Mouse (Mus musculus): Measurements from ENCODE around the gene Gdpgp1.
A peak's percentile ranks its signal among the peaks of the same experiment; 100 is the strongest.

The Gdpgp1 gene

DNA sequence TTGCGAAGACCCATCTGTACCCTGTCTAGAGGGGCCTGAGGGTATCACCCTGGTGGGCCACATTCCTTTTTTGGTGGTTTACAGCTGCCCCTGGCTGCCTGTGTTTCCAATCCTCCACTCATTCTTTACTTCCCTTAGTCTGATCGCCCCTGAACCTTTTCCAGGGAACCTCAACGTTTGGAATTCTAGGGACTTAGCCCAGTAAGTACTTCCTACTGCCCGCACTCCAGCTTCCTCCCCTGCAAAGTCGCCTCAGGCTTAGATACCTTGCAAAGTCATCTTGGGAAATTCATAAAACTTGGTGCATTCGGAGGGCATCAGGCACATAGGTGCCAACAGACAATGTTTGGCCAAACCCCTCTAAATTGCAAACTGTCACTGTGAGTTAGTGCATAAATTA lies 33.4 kb upstream of the Gdpgp1 start:
- DNase-seq (ENCODE audit: extremely low read depth, insufficient read length, low spot score) = no peak

DNA sequence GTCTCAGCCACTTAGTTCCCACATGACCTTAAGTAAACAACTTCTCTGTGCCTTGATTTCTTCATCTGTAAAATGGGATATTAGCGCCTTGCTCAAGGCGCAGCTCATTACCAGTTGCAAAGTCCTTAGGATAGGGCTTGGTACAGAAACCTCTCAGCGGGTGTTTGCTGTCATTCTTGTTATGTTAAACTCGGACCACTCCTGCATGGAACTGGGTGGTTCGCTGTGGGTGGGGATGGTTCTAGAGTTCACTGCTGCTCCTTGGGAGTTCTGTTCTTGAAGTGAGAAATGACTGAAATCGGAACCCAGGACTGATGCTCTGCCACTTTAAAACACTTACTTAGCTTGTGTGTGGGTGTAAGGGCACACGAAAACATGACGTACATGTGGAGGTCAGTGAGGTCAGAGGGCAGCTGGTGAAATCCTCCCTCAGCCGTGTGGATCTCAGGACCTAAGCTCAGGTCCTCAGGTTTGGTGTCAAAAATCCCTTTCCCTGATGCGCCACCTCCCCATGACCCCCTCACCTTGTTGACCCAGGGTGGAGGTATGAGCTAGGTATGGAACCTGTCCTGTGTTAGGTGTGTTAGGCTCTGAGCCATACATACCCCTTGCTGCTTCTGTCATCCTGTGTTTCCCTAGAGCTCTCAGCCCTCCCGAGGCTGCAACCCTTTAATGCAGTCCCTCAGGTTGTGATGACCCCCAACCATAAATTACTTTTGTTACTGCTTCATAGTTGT lies 32.6 kb upstream of the Gdpgp1 start:
- DNase-seq (ENCODE audit: extremely low read depth, insufficient read length, low spot score) = no peak

- no peak for DNase-seq (ENCODE audit: extremely low read depth, insufficient read length, low spot score)
Observed at GRCm38 (mm10) chr7:80200588-80200945, 32.1 kb upstream of the Gdpgp1 start.

DNA sequence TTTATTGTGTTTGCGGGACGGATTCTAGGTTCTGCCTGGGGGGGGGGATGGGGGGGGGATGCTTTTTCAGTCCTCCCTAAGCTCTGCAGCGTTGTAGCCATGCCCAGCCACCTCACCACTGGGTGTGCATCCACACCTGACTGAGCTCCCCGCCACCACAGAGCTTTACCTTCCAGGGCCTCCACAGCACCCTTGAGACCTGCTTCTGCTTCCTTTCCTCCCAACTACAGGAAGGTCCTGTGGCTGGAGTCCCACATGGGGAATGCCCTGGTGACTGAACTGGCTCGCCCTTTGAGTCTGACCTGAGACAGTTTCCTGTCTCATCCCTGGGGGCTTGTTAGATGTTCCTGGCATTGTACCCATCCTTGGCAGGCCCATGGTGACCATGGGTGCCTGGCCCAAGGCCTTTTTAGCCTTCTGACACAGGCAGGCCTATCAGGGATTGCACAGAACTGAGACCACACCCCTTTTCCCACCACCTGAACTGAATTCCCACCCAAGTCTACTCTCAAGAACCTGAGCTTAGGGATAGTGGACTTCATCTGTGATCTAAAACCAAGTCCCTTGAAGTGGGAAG lies 31.6 kb upstream of the Gdpgp1 start:
- DNase-seq (ENCODE audit: extremely low read depth, insufficient read length, low spot score) = no peak

DNA sequence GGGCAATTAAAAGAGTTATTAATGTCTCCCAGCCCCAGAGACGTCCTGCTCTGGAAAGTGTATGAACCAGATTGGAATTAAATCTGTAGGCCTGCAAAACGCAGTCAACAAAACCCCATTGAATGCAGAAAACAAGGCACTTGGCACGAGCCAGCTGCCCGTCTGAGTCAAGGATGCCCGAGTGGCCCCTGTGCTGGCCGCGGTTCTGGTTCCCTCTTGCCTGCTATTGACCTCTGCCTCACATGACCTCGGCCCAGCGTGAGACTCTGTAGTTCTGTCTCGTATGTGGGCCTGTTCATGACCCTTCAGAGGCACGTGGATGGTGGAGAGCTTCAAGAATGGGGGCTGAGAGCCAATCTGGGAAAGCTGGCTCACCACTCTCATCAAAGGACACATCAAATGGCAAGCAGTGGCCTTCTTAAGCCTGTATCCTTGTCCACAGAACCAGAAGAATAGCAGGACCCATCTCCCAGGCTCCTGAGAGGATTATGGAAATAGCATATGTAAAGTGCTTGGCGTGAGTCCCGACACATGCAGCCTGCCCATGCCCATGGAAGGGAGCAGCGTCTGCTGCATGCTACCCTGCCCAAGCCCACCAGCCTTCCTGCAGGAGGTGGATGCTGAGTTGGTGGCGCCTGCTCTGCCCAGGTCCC lies 30.7 kb upstream of the Gdpgp1 start:
- DNase-seq (ENCODE audit: extremely low read depth, insufficient read length, low spot score) = no peak

DNA sequence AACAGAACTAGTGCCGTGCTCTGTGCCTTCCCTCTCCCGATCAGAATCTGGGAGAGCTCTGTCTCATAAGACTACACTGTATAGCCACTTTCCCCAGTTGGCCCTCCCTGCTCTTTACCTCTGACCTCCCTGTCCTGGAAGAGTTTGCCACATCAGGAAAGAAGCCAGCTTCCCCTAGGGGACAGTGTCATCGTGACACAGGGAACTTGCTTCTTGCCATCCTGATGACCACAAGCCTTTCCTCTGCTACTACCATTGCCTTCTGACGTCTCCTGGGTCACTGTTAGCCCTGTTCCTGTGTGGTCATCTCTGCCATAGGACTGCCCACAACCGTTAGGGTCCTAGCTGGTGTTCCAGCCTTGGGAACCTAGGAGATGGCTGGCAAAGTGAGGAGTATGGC lies 29.7 kb upstream of the Gdpgp1 start:
- DNase-seq (ENCODE audit: extremely low read depth, insufficient read length, low spot score) = no peak

- DNase-seq (ENCODE audit: extremely low read depth, insufficient read length, low spot score) = no peak
Observed at GRCm38 (mm10) chr7:80203638-80204096, 29.0 kb upstream of the Gdpgp1 start.

DNA sequence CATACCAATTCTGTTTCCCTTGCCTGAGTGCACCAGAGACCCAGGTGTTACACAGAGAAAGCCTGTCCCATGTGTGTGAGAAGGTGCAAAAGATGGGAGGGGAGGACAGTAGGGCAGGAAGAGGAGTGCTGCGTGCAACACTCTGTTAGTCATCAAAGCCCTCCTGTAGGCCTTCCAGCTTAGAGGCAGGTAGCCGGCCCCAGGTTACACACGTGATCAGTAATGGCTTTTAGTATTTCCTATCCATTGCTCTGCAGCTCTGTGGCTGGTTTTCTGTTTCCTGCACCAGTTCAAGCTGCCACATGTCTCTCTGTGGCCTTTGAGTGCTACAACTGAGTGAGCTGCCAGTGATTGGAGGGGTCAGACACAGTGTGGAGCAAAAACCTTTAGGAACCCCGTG lies 28.3 kb upstream of the Gdpgp1 start:
- DNase-seq (ENCODE audit: extremely low read depth, insufficient read length, low spot score) = no peak

GRCm38 (mm10) chr7:80204961-80205360 lies 27.7 kb upstream of the Gdpgp1 start:
- no peak for DNase-seq (ENCODE audit: extremely low read depth, insufficient read length, low spot score)

GRCm38 (mm10) chr7:80205705-80206589 lies 26.7 kb upstream of the Gdpgp1 start:
- DNase-seq (ENCODE audit: extremely low read depth, insufficient read length, low spot score) = no peak

GRCm38 (mm10) chr7:80207314-80207731 lies 25.3 kb upstream of the Gdpgp1 start:
- DNase-seq (ENCODE audit: extremely low read depth, insufficient read length, low spot score) = peak; percentile 51

GRCm38 (mm10) chr7:80208026-80208642 lies 24.5 kb upstream of the Gdpgp1 start:
- DNase-seq (ENCODE audit: extremely low read depth, insufficient read length, low spot score) = no peak

DNA sequence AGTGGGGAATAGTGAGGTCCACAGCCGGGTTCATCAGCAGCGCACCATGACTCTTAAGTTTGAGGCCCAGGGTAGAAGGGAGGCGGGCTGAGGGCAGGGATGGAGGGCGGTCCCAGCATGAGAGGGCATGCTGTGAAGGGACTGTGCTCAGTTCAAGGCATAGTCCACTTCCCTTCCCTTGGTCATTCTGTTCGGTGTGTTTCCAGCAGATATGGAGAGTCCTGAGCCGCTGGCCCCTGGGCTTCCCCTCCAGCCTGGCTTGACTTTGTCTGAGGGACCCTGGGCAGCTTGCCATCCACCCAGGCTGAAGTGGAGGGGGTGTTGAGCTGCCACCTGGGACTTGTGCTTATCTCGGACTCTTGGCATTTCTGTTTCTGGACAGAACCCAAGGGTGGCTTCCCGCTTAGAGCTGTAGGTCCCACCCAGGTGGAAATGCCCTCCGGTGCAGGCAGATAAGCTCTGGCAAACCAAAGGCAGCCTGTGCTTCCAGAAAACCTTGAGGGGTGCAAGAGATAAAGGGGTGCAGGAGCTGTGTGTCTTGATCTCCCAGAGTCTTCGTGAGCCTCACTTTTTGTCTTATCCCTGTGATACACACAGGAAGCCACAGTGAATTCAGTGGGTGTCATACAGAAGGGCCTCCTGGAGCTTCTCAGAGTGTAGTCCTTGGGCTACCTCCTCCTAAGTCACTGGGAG lies 23.8 kb upstream of the Gdpgp1 start:
- DNase-seq (ENCODE audit: extremely low read depth, insufficient read length, low spot score) = no peak

GRCm38 (mm10) chr7:80209669-80210068 lies 23.0 kb upstream of the Gdpgp1 start:
- no peak for DNase-seq (ENCODE audit: extremely low read depth, insufficient read length, low spot score)

DNA sequence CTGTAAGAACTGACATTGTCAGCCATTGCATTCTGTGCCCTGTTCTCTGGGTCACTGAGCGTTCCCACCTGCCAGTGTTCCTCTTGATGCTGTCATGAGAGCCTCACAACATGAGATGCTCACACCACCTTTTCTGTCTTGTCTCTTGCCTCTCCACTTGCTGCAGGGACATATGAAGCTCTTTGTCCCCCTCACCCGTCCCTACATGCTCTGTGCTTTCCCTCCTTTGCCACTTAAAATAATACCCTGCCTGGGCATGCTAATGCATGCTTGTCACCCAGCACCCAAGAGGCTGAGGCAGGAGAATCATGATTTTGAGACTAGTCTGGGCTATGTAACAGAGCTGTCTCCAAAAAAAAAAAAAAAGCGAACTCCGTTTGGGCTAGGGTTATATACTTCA lies 21.7 kb upstream of the Gdpgp1 start:
- DNase-seq (ENCODE audit: extremely low read depth, insufficient read length, low spot score) = no peak

- DNase-seq (ENCODE audit: extremely low read depth, insufficient read length, low spot score) = no peak
Observed at GRCm38 (mm10) chr7:80213604-80214003, 19.1 kb upstream of the Gdpgp1 start.

- DNase-seq (ENCODE audit: extremely low read depth, insufficient read length, low spot score) = no peak
Observed at GRCm38 (mm10) chr7:80214459-80214858, 18.2 kb upstream of the Gdpgp1 start.

- peak; percentile 38 for DNase-seq (ENCODE audit: extremely low read depth, insufficient read length, low spot score)
Observed at GRCm38 (mm10) chr7:80215398-80215797, 17.3 kb upstream of the Gdpgp1 start.

- peak; percentile 57 for DNase-seq (ENCODE audit: extremely low read depth, insufficient read length, low spot score)
Observed at GRCm38 (mm10) chr7:80216566-80216965, 16.1 kb upstream of the Gdpgp1 start.

DNA sequence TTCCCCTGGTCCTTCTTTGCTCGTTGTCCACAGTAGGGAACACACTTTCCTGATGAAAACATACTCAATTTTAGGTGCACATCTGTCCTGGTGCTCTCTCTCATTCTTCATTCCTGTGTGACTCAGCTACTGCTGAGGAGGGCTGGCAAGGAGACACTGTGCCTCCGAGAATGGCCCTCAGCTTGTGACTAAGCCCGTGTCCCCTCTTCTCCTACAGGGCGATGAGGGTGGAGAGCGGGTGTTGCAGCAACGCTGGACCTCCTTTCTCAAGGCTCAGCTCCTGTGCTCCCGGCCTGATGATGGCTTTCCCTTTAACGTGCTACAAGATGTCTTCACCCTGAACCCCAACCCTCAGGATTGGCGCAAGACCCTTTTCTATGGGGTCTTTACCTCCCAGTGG lies 14.0 kb upstream of the Gdpgp1 start:
- no peak for DNase-seq (ENCODE audit: extremely low read depth, insufficient read length, low spot score)
